Mouse (Mus musculus): ENCODE data around the gene Vwa5b1.

Vwa5b1 gene

GRCm38 (mm10) chr4:138635428-138636145 lies at the start of gene Vwa5b1:
Gene Vwa5b1, minus strand, starts transcription at chr4:138635884.
- no peak for DNase-seq (ENCODE audit: low spot score in 2 of 2)

- DNase-seq (ENCODE audit: low spot score in 2 of 2), result no peak
These were observed 47.1 kb upstream of the Vwa5b1 start for GRCm38 (mm10) chr4:138682760-138683159.

- no peak for DNase-seq (ENCODE audit: low spot score in 2 of 2)
These were observed 44.4 kb upstream of the Vwa5b1 start for GRCm38 (mm10) chr4:138680124-138680523.

- no peak for DNase-seq (ENCODE audit: low spot score in 2 of 2)
These were observed 41.9 kb upstream of the Vwa5b1 start for GRCm38 (mm10) chr4:138677579-138677978.

- no peak for DNase-seq (ENCODE audit: low spot score in 2 of 2)
These were observed 40.8 kb upstream of the Vwa5b1 start for GRCm38 (mm10) chr4:138676480-138676879.

- no peak for DNase-seq (ENCODE audit: low spot score in 2 of 2)
These were observed 36.5 kb upstream of the Vwa5b1 start for GRCm38 (mm10) chr4:138672160-138672559.

- no peak for DNase-seq (ENCODE audit: low spot score in 2 of 2)
These were observed 34.6 kb upstream of the Vwa5b1 start for GRCm38 (mm10) chr4:138670093-138670889.

- DNase-seq (ENCODE audit: low spot score in 2 of 2), result no peak
These were observed 30.8 kb upstream of the Vwa5b1 start for GRCm38 (mm10) chr4:138666521-138666920.

- no peak for DNase-seq (ENCODE audit: low spot score in 2 of 2)
These were observed 24.4 kb upstream of the Vwa5b1 start for GRCm38 (mm10) chr4:138659936-138660602.

- no peak for DNase-seq (ENCODE audit: low spot score in 2 of 2)
These were observed 17.4 kb upstream of the Vwa5b1 start for GRCm38 (mm10) chr4:138653056-138653455.

GRCm38 (mm10) chr4:138651881-138652280 lies 16.2 kb upstream of the Vwa5b1 start:
- DNase-seq (ENCODE audit: low spot score in 2 of 2), result no peak

GRCm38 (mm10) chr4:138648096-138648635 lies 12.5 kb upstream of the Vwa5b1 start:
- no peak for DNase-seq (ENCODE audit: low spot score in 2 of 2)

- DNase-seq (ENCODE audit: low spot score in 2 of 2), result no peak
These were observed 6.6 kb upstream of the Vwa5b1 start for GRCm38 (mm10) chr4:138642272-138642671.

- no peak for DNase-seq (ENCODE audit: low spot score in 2 of 2)
These were observed 445 bp upstream of the Vwa5b1 start for GRCm38 (mm10) chr4:138636146-138636511.

- no peak for DNase-seq (ENCODE audit: low spot score in 2 of 2)
These were observed 7.4 kb downstream of the Vwa5b1 start for GRCm38 (mm10) chr4:138628256-138628655.

GRCm38 (mm10) chr4:138614454-138614853 lies 21.2 kb downstream of the Vwa5b1 start:
- DNase-seq (ENCODE audit: low spot score in 2 of 2), result no peak

- DNase-seq (ENCODE audit: low spot score in 2 of 2), result no peak
These were observed 33.8 kb downstream of the Vwa5b1 start for GRCm38 (mm10) chr4:138601926-138602325.

- DNase-seq (ENCODE audit: low spot score in 2 of 2), result no peak
These were observed 37.8 kb downstream of the Vwa5b1 start for GRCm38 (mm10) chr4:138597904-138598347.

- no peak for DNase-seq (ENCODE audit: low spot score in 2 of 2)
These were observed 39.1 kb downstream of the Vwa5b1 start for GRCm38 (mm10) chr4:138596391-138597130.

GRCm38 (mm10) chr4:138584946-138585345 lies 50.7 kb downstream of the Vwa5b1 start:
- no peak for DNase-seq (ENCODE audit: low spot score in 2 of 2)

- no peak for DNase-seq (ENCODE audit: low spot score in 2 of 2)
These were observed 53.2 kb downstream of the Vwa5b1 start for GRCm38 (mm10) chr4:138582446-138582845.

Data from urinary bladder, postnatal 4 days (tissue).